Mouse (Mus musculus): ENCODE results near the gene Tpm4. TPM values are rescaled to one million over a fixed set of nuclear protein-coding genes. Genes with fewer than 3 reads are reported as not detected.

Gene Tpm4
- polyA plus RNA-seq, 2 experiments: 395 to 579 TPM

GRCm38 (mm10) chr8:72133507-72133906 is 1.3 kb upstream of the Tpm4 start:
- Histone ChIP-seq H3K36me3 (ENCODE audit: control insufficient read depth, insufficient read depth, low read length) (peaks cover 5% of the 10 kb centered on the region), H3K4me3 (replicated peaks; ENCODE audit: low read length) (no peak overlapping the region), H3K27ac (replicated peaks; ENCODE audit: low read depth, low read length) (no peak overlapping the region), H3K27me3 (ENCODE audit: control insufficient read depth, insufficient read depth, low read length) (no peaks in the 10 kb centered on the region), H3K4me1 (ENCODE audit: control insufficient read depth, insufficient read depth, low read length) (peaks cover 8% of the 10 kb centered on the region), H3K4me2 (replicated peaks; ENCODE audit: low read depth, low read length, severe bottlenecking) (no peak overlapping the region), H3K9ac (ENCODE audit: low read depth, low read length, severe bottlenecking) (no peak overlapping the region), H3K9me3 (ENCODE audit: control insufficient read depth, low read length) (no peaks in the 10 kb centered on the region)
- 68% methylated on average over 1 of the region's 1 CpGs for WGBS
- TF ChIP-seq POLR2A (IDR thresholded peaks at IDR 0.05; ENCODE audit: borderline replicate concordance, extremely low read depth, insufficient read depth, insufficient read length): no peak
- no peak for DNase-seq (ENCODE audit: low spot score)
- ATAC-seq (ENCODE audit: low FRiP score, low read depth): no peak

- Histone ChIP-seq H3K36me3 (ENCODE audit: control insufficient read depth, insufficient read depth, low read length) (peaks cover 27% of the 10 kb centered on the region), H3K4me3 (replicated peaks; ENCODE audit: low read length) (peak overlapping the region; percentile 91), H3K9me3 (ENCODE audit: control insufficient read depth, low read length) (no peaks in the 10 kb centered on the region), H3K4me2 (replicated peaks; ENCODE audit: low read depth, low read length, severe bottlenecking) (peak overlapping the region; percentile 70), H3K27ac (replicated peaks; ENCODE audit: low read depth, low read length) (peak overlapping the region; percentile 99), H3K4me1 (ENCODE audit: control insufficient read depth, insufficient read depth, low read length) (peaks cover 8% of the 10 kb centered on the region), H3K27me3 (ENCODE audit: control insufficient read depth, insufficient read depth, low read length) (no peaks in the 10 kb centered on the region), H3K9ac (ENCODE audit: low read depth, low read length, severe bottlenecking) (peak overlapping the region; percentile 98)
- TF ChIP-seq POLR2A (IDR thresholded peaks at IDR 0.05; ENCODE audit: borderline replicate concordance, extremely low read depth, insufficient read depth, insufficient read length): no peak
- DNase-seq (ENCODE audit: low spot score) (peak; percentile 61), ATAC-seq (ENCODE audit: low FRiP score, low read depth) (peak; percentile 36)
- 1% methylated on average over 48 of the region's 62 CpGs for WGBS
These were observed 899 bp downstream of the Tpm4 start for GRCm38 (mm10) chr8:72135446-72136301.

- Histone ChIP-seq H3K36me3 (ENCODE audit: control insufficient read depth, insufficient read depth, low read length) (peaks cover 34% of the 10 kb centered on the region), H3K4me2 (replicated peaks; ENCODE audit: low read depth, low read length, severe bottlenecking) (peak overlapping the region; percentile 70), H3K4me1 (ENCODE audit: control insufficient read depth, insufficient read depth, low read length) (peaks cover 8% of the 10 kb centered on the region), H3K27me3 (ENCODE audit: control insufficient read depth, insufficient read depth, low read length) (no peaks in the 10 kb centered on the region), H3K9ac (ENCODE audit: low read depth, low read length, severe bottlenecking) (peak overlapping the region; percentile 98), H3K4me3 (replicated peaks; ENCODE audit: low read length) (peak overlapping the region; percentile 91), H3K9me3 (ENCODE audit: control insufficient read depth, low read length) (no peaks in the 10 kb centered on the region), H3K27ac (replicated peaks; ENCODE audit: low read depth, low read length) (peak overlapping the region; percentile 99)
- under 1% methylated on average over 18 of the region's 18 CpGs for WGBS
- peak; percentile 81 for ATAC-seq (ENCODE audit: low FRiP score, low read depth)
- peak; percentile 59; the same call in 1 of the 2 replicates for TF ChIP-seq POLR2A (IDR thresholded peaks at IDR 0.05; ENCODE audit: borderline replicate concordance, extremely low read depth, insufficient read depth, insufficient read length)
- peak; percentile 95 for DNase-seq (ENCODE audit: low spot score)
These were observed 1.7 kb downstream of the Tpm4 start for GRCm38 (mm10) chr8:72136302-72136978.

GRCm38 (mm10) chr8:72137431-72137830 is 2.7 kb downstream of the Tpm4 start:
- DNase-seq (ENCODE audit: low spot score) (no peak), ATAC-seq (ENCODE audit: low FRiP score, low read depth) (no peak)
- Histone ChIP-seq H3K36me3 (ENCODE audit: control insufficient read depth, insufficient read depth, low read length) (peaks cover 44% of the 10 kb centered on the region), H3K9ac (ENCODE audit: low read depth, low read length, severe bottlenecking) (no peak overlapping the region), H3K4me2 (replicated peaks; ENCODE audit: low read depth, low read length, severe bottlenecking) (peak overlapping the region; percentile 70; the same call in 1 of the 2 replicates), H3K4me3 (replicated peaks; ENCODE audit: low read length) (peak overlapping the region; percentile 91; the same call in 1 of the 2 replicates), H3K27me3 (ENCODE audit: control insufficient read depth, insufficient read depth, low read length) (no peaks in the 10 kb centered on the region), H3K4me1 (ENCODE audit: control insufficient read depth, insufficient read depth, low read length) (peaks cover 8% of the 10 kb centered on the region), H3K9me3 (ENCODE audit: control insufficient read depth, low read length) (no peaks in the 10 kb centered on the region), H3K27ac (replicated peaks; ENCODE audit: low read depth, low read length) (peak overlapping the region; percentile 99; the same call in 1 of the 2 replicates)
- no peak for TF ChIP-seq POLR2A (IDR thresholded peaks at IDR 0.05; ENCODE audit: borderline replicate concordance, extremely low read depth, insufficient read depth, insufficient read length)
- WGBS: 78% methylated on average over 2 of the region's 2 CpGs

- H3K4me3 ChIP-seq (replicated peaks; ENCODE audit: low read length): no peak overlapping the region
- H3K4me1 ChIP-seq (ENCODE audit: control insufficient read depth, insufficient read depth, low read length): peaks cover 8% of the 10 kb centered on the region
- no peak overlapping the region for H3K27ac ChIP-seq (replicated peaks; ENCODE audit: low read depth, low read length)
- no peaks in the 10 kb centered on the region for H3K27me3 ChIP-seq (ENCODE audit: control insufficient read depth, insufficient read depth, low read length)
- 96% methylated on average over 5 of the region's 5 CpGs for WGBS
- H3K9me3 ChIP-seq (ENCODE audit: control insufficient read depth, low read length): no peaks in the 10 kb centered on the region
- DNase-seq (ENCODE audit: low spot score): no peak
- no peak for TF ChIP-seq POLR2A (IDR thresholded peaks at IDR 0.05; ENCODE audit: borderline replicate concordance, extremely low read depth, insufficient read depth, insufficient read length)
- H3K9ac ChIP-seq (ENCODE audit: low read depth, low read length, severe bottlenecking): no peak overlapping the region
- no peak for ATAC-seq (ENCODE audit: low FRiP score, low read depth)
- no peak overlapping the region for H3K4me2 ChIP-seq (replicated peaks; ENCODE audit: low read depth, low read length, severe bottlenecking)
- H3K36me3 ChIP-seq (ENCODE audit: control insufficient read depth, insufficient read depth, low read length): peaks cover 55% of the 10 kb centered on the region
These were observed 3.7 kb downstream of the Tpm4 start for GRCm38 (mm10) chr8:72138456-72138855.
